Mouse (Mus musculus) olfactory bulb, adult 2 months (tissue): ENCODE data around the gene Wfdc5.

Experiments
- CTCF ChIP-seq: fragments of 200-500 bp; IDR thresholded peaks from 2 replicates; pipeline ENCODE4 v1.5.1; 2012; ENCODE audit warnings: low read depth, mild to moderate bottlenecking, low read length, moderate library complexity; ENCODE audit not compliant: insufficient read depth
- POLR2A ChIP-seq: fragments of 200-500 bp; IDR thresholded peaks from 2 replicates; pipeline ENCODE4 v1.6.1; 2012; ENCODE audit warnings: mild to moderate bottlenecking, low read depth, low read length, moderate library complexity; ENCODE audit not compliant: insufficient read depth

GRCm38 (mm10) chr2:164183340-164183739 is 798 bp upstream of the Wfdc5 start:
- no peak for TF ChIP-seq POLR2A
- no peak for TF ChIP-seq CTCF
